Mouse (Mus musculus): ENCODE results near the gene Chrnb1. TPM values are rescaled to one million over a fixed set of nuclear protein-coding genes. Genes with fewer than 3 reads are reported as not detected.
A peak's percentile ranks its signal among the peaks of the same experiment; 100 is the strongest.

The Chrnb1 gene
- total and polyA plus RNA-seq, 3 experiments: 0.31 to 1.6 TPM; not detected in 1

DNA sequence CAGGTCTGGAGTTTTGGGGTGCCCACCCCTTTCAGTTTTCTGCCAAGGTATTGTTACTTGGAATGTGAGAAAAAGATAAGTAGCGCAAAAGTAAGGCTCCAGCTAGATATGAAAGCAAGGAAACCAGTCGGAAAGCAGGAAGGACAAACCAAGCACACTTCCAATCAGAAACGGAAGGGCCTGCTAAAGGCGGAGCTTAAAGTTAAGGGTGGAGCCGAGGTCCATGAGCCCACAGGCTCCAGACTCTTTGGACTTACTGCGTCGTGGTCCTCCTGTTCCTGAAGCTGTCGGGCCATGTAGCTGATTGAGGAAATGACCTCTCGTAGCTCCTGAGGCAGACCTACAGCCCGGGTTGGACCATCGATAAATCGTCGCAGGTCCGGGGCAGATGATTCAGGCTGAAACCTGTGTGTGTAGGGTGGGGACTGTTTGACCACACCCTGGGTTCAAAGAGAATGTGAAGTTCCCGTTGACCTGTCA, 10.9 kb downstream of the Chrnb1 start (continued):
- TF ChIP-seq MEF2A (IDR thresholded peaks at IDR 0.05; ENCODE audit: extremely low read depth, insufficient replicate concordance, low read depth, low read length, poor library complexity, severe bottlenecking): no peak
- peak; percentile 52; the same call in 1 of the 2 replicates for TF ChIP-seq MAZ (IDR thresholded peaks at IDR 0.05; ENCODE audit: low read depth, low read length)

GRCm38 (mm10) chr11:69781828-69782227, 13.9 kb downstream of the Chrnb1 start:
- no peak for TF ChIP-seq CTCF (IDR thresholded peaks at IDR 0.05 in 2 of 3, conservative IDR thresholded peaks at IDR 0.05 in 1 of 3; ENCODE audit: control insufficient read depth in 1 of 3, insufficient read depth in 1 of 3, low read depth in 2 of 3, low read length in 3 of 3, poor library complexity in 1 of 3, severe bottlenecking in 1 of 3)
- no peak for TF ChIP-seq POLR2A (IDR thresholded peaks at IDR 0.05; ENCODE audit: control insufficient read depth in 1 of 2, insufficient read depth in 1 of 2, low read depth in 1 of 2, low read length in 2 of 2, poor library complexity in 1 of 2)
- no peak overlapping the region for H3K27ac ChIP-seq (ENCODE audit: control insufficient read depth, low read depth, low read length)
- DNase-seq (ENCODE audit: low read depth, low spot score): no peak
- H3K9ac ChIP-seq (ENCODE audit: control insufficient read depth, low read depth, low read length, poor library complexity, severe bottlenecking): no peak overlapping the region
- peaks cover 2 to 8% of the 10 kb centered on the region in 2 experiments; a peak in 3 of 4 replicates for H3K4me1 ChIP-seq (ENCODE audit: control insufficient read depth in 1 of 2, insufficient read depth in 2 of 2, low read length in 2 of 2)
- H3K4me3 ChIP-seq (ENCODE audit: control insufficient read depth in 1 of 2, insufficient read depth in 1 of 2, low read depth in 2 of 2, low read length in 2 of 2): no peak overlapping the region
- no peaks in the 10 kb centered on the region for H3K27me3 ChIP-seq (ENCODE audit: control insufficient read depth in 1 of 2, insufficient read depth in 2 of 2, low read length in 2 of 2)
- no peaks in the 10 kb centered on the region for H3K9me3 ChIP-seq (replicated peaks; ENCODE audit: insufficient read depth, low read length)
- H3K79me2 ChIP-seq (ENCODE audit: control insufficient read depth, insufficient read depth, low read length, poor library complexity): peaks cover 3% of the 10 kb centered on the region; the same call in 1 of the 2 replicates
- peaks cover 0 to 5% of the 10 kb centered on the region in 2 experiments; a peak in 2 of 4 replicates for H3K36me3 ChIP-seq (ENCODE audit: control insufficient read depth in 1 of 2, insufficient read depth in 2 of 2, low read length in 2 of 2)

DNA sequence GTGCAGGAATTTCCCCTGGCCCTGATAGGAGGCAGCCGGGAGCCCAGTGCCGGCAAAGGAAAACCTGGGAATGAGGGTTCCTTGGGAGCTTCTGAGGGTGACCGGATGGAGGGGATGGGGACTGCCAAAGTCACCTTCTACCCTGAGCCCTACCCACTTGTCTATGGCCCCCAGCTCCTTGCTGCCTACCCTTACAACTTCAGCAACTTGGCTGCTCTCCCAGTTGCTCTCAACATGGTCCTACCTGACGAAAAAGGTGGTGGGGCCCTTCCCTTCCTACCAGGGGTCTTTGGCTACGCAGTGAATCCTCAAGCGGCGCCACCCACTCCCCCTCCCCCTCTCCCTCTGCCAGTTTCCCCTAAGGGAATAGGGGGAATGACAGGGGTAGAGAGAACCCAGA, 16.8 kb downstream of the Chrnb1 start:
- Histone ChIP-seq H3K27ac (ENCODE audit: control insufficient read depth, low read depth, low read length) (no peak overlapping the region), H3K36me3 (ENCODE audit: control insufficient read depth in 1 of 2, insufficient read depth in 2 of 2, low read length in 2 of 2) (peaks cover 0 to under 1% of the 10 kb centered on the region in 2 experiments; a peak in 2 of 4 replicates), H3K9ac (ENCODE audit: control insufficient read depth, low read depth, low read length, poor library complexity, severe bottlenecking) (no peak overlapping the region), H3K79me2 (ENCODE audit: control insufficient read depth, insufficient read depth, low read length, poor library complexity) (no peaks in the 10 kb centered on the region), H3K4me1 (ENCODE audit: control insufficient read depth in 1 of 2, insufficient read depth in 2 of 2, low read length in 2 of 2) (no peaks in the 10 kb centered on the region), H3K27me3 (ENCODE audit: control insufficient read depth in 1 of 2, insufficient read depth in 2 of 2, low read length in 2 of 2) (no peaks in the 10 kb centered on the region), H3K9me3 (replicated peaks; ENCODE audit: insufficient read depth, low read length) (no peaks in the 10 kb centered on the region), H3K4me3 (ENCODE audit: control insufficient read depth in 1 of 2, insufficient read depth in 1 of 2, low read depth in 2 of 2, low read length in 2 of 2) (no peak overlapping the region)
- DNase-seq (ENCODE audit: low read depth, low spot score): no peak
- TF ChIP-seq ZC3H11A (IDR thresholded peaks at IDR 0.05; ENCODE audit: low read depth, low read length): no peak
- TF ChIP-seq MXI1 (IDR thresholded peaks at IDR 0.05; ENCODE audit: low read depth, low read length): no peak
- TF ChIP-seq USF1 (IDR thresholded peaks at IDR 0.05; ENCODE audit: low read depth, low read length): no peak
- TF ChIP-seq CTCF (IDR thresholded peaks at IDR 0.05 in 2 of 3, conservative IDR thresholded peaks at IDR 0.05 in 1 of 3; ENCODE audit: control insufficient read depth in 1 of 3, insufficient read depth in 1 of 3, low read depth in 2 of 3, low read length in 3 of 3, poor library complexity in 1 of 3, severe bottlenecking in 1 of 3): no peak
- TF ChIP-seq MYC (IDR thresholded peaks at IDR 0.05; ENCODE audit: low read depth, low read length): no peak
- no peak for TF ChIP-seq POLR2AphosphoS2 (IDR thresholded peaks at IDR 0.05; ENCODE audit: low read length)
- TF ChIP-seq RCOR1 (IDR thresholded peaks at IDR 0.05; ENCODE audit: low read depth, low read length): no peak
- no peak for TF ChIP-seq CHD1 (IDR thresholded peaks at IDR 0.05; ENCODE audit: low read depth, low read length)
